Mouse (Mus musculus): Measurements from ENCODE around the gene Gm3183. TPM values are rescaled to one million over a fixed set of nuclear protein-coding genes. Genes with fewer than 3 reads are reported as not detected.
"Not testable (repeated sequence)": the region's sequence is repeated elsewhere in the genome, so short reads cannot be mapped to it uniquely, and the experiment has no call there.

The Gm3183 gene
- total RNA-seq (2021), result not detected in 2 replicates
- long read RNA-seq, result 0 reads

GRCm38 (mm10) chr5:94865136-94865535, at the start of gene Gm3183:
Gene Gm3183, plus strand, starts transcription at chr5:94865436.
- not testable (repeated sequence) for DNase-seq

Other genes with a start within 250 kb of the Gm3183 start
- not detected in 2 replicates for gene Gm3147, start 249.1 kb upstream of the Gm3183 start, total RNA-seq (2021)
- not detected in 2 replicates for gene Gm6509, start 241.5 kb upstream of the Gm3183 start, total RNA-seq (2021)
- gene Gm6205, start 217.1 kb upstream of the Gm3183 start, total RNA-seq (2021), result not detected in 2 replicates
- not detected in 2 replicates for gene Gm6367, start 123.2 kb downstream of the Gm3183 start, total RNA-seq (2021)
- not detected in 2 replicates for gene Gm7942, start 241.5 kb downstream of the Gm3183 start, total RNA-seq (2021)